9 mouse cellular contexts compared by ENCODE assay signal in the genomic region with DNA sequence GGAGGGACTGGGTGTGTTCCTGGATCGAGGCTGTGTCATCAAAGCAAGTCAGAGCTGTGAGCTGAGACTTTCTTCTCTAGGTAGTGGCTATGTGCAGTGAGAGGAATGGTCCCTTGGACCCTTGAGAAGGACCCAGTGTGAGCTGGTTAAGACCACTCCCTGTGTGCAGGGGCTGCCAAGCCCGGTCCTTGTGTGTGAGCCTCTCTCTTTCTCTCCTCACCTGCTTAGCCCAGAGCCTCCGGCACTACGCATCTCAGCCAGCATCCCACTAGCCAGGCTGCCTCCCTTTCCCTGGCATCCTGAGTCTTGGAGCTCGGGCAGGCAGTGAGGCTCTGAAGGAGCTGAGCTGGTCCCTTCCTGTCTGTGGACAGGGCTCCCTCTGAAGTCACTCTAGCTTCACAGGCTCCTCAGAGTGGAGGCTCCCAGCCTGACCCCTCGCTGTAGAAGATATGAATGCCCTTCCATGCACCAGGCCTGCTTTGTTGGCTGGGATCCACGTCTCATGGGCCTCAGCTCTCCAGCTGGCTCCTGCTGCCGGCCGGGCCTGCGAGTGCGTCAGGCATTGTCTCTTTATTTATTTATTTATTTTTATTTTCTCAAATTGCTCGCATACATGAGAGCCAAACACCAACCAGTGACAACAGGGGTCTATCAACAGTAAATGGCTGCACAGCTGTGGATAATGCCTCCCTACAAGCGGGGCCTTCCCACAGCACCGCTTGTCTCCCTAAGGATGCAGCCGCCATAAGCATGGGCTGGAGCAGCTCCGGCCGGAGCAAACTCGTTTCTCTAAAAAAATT. TPM values are rescaled to one million over a fixed set of nuclear protein-coding genes. Genes with fewer than 3 reads are reported as not detected.
DNase-seq lines count a peak whose midpoint lies in the region; ATAC-seq and TF ChIP-seq lines count a peak whose summit lies in the region.
"Had no signal": no experiment of that assay in that cellular context is flagged by ENCODE, and none has a peak within 500 bp of the region (broad histone marks: within the 10 kb centered on the region; RNA-seq: fewer than 3 reads in every experiment).

No protein-coding gene starts in this region.

- H3K27ac ChIP-seq in forebrain, embryonic 10.5 days: peak overlapping the region; percentile 32; the same call in 1 of the 2 replicates
- H3K27ac ChIP-seq in forebrain, embryonic 11.5 days (ENCODE audit: low read depth, low read length): no peak overlapping the region
- H3K27ac ChIP-seq in heart, embryonic 12.5 days (ENCODE audit: poor library complexity, severe bottlenecking): no peak overlapping the region
- no peak overlapping the region for H3K27ac ChIP-seq in kidney, postnatal 0 days
- peak overlapping the region; percentile 39; the same call in 1 of the 2 replicates for H3K27ac ChIP-seq in stomach, embryonic 14.5 days (ENCODE audit: low read length)

- H3K4me1 ChIP-seq in forebrain, embryonic 10.5 days: no peaks in the 10 kb centered on the region
- H3K4me1 ChIP-seq in forebrain, embryonic 11.5 days (replicated peaks; ENCODE audit: control insufficient read depth, insufficient read depth, low read length): no peaks in the 10 kb centered on the region
- H3K4me1 ChIP-seq in heart, embryonic 12.5 days (replicated peaks): 0 out of 2 replicates have a peak, but pooled peaks cover 4% of the 10 kb centered on the region
- no peaks in the 10 kb centered on the region for H3K4me1 ChIP-seq in kidney, postnatal 0 days (replicated peaks; ENCODE audit: insufficient read depth, low read length)
- no peaks in the 10 kb centered on the region for H3K4me1 ChIP-seq in stomach, embryonic 14.5 days (ENCODE audit: control insufficient read depth, insufficient read depth, low read length)

- H3K9me3 ChIP-seq in forebrain, embryonic 10.5 days: no peaks in the 10 kb centered on the region
- H3K9me3 ChIP-seq in forebrain, embryonic 11.5 days (ENCODE audit: control insufficient read depth, low read length): no peaks in the 10 kb centered on the region
- H3K9me3 ChIP-seq in heart, embryonic 12.5 days (replicated peaks): no peaks in the 10 kb centered on the region
- H3K9me3 ChIP-seq in kidney, postnatal 0 days (replicated peaks; ENCODE audit: low read length): no peaks in the 10 kb centered on the region
- H3K9me3 ChIP-seq in stomach, embryonic 14.5 days (ENCODE audit: control insufficient read depth, low read depth, low read length): no peaks in the 10 kb centered on the region

- no peak for ATAC-seq in forebrain, embryonic 11.5 days (replicated peaks; ENCODE audit: low FRiP score)
- ATAC-seq in heart, embryonic 12.5 days (ENCODE audit: insufficient number of reproducible peaks, low FRiP score): peak; percentile 61; the same call in 1 of the 2 replicates
- peak; percentile 60 for ATAC-seq in kidney, postnatal 0 days (replicated peaks; ENCODE audit: low FRiP score, low read depth)
- peak; percentile 68 for ATAC-seq in stomach, embryonic 14.5 days (ENCODE audit: insufficient number of reproducible peaks, insufficient read depth, low FRiP score, low read depth)

- peaks cover 20% of the 10 kb centered on the region for H3K36me3 ChIP-seq in forebrain, embryonic 10.5 days (replicated peaks)
- H3K36me3 ChIP-seq in forebrain, embryonic 11.5 days (ENCODE audit: control insufficient read depth, insufficient read depth, low read length): no peaks in the 10 kb centered on the region; the same call in 1 of the 2 replicates
- H3K36me3 ChIP-seq in heart, embryonic 12.5 days: peaks cover 33% of the 10 kb centered on the region
- 0 out of 2 replicates have a peak, but pooled peaks cover 5% of the 10 kb centered on the region for H3K36me3 ChIP-seq in kidney, postnatal 0 days (ENCODE audit: insufficient read depth, low read length)
- peaks cover 7% of the 10 kb centered on the region; the same call in 1 of the 2 replicates for H3K36me3 ChIP-seq in stomach, embryonic 14.5 days (ENCODE audit: control insufficient read depth, insufficient read depth, low read length)

- no peak for DNase-seq in forebrain, embryonic 10.5 days (ENCODE audit: extremely low spot score, low spot score)
- no peak for DNase-seq in forebrain, embryonic 11.5 days (ENCODE audit: low spot score)
- peak; percentile 83 for DNase-seq in brain, adult 2 months (ENCODE audit: low read depth, low spot score)
- peak; percentile 62 for DNase-seq in kidney, postnatal 0 days (ENCODE audit: low spot score)
- DNase-seq in adrenal gland, adult 8-10 months: no peak
- no peak for DNase-seq in embryo, embryonic 11 days

- no peak overlapping the region for H3K4me3 ChIP-seq in forebrain, embryonic 10.5 days
- no peak overlapping the region for H3K4me3 ChIP-seq in forebrain, embryonic 11.5 days (ENCODE audit: low read depth, low read length)
- no peak overlapping the region for H3K4me3 ChIP-seq in heart, embryonic 12.5 days
- no peak overlapping the region for H3K4me3 ChIP-seq in kidney, postnatal 0 days (replicated peaks; ENCODE audit: low read depth, low read length)
- no peak overlapping the region for H3K4me3 ChIP-seq in stomach, embryonic 14.5 days (ENCODE audit: low read depth, low read length)

- WGBS in forebrain, embryonic 10.5 days: 91% methylated on average over 18 of the region's 18 CpGs
- whole genome bisulfite sequencing in forebrain, embryonic 11.5 days: 85% methylated on average over 18 of the region's 18 CpGs
- WGBS in heart, embryonic 12.5 days: 67% methylated on average over 18 of the region's 18 CpGs
- 71% methylated on average over 18 of the region's 18 CpGs for WGBS in kidney, postnatal 0 days
- 68% methylated on average over 18 of the region's 18 CpGs for WGBS in stomach, embryonic 14.5 days

- 0 out of 2 replicates have a peak, but pooled peaks cover 9% of the 10 kb centered on the region for H3K27me3 ChIP-seq in forebrain, embryonic 10.5 days (ENCODE audit: poor library complexity, severe bottlenecking)
- no peaks in the 10 kb centered on the region for H3K27me3 ChIP-seq in forebrain, embryonic 11.5 days (ENCODE audit: control insufficient read depth, insufficient read depth, low read length)
- H3K27me3 ChIP-seq in heart, embryonic 12.5 days (replicated peaks): no peaks in the 10 kb centered on the region
- H3K27me3 ChIP-seq in kidney, postnatal 0 days (ENCODE audit: insufficient read depth, low read length): no peaks in the 10 kb centered on the region
- H3K27me3 ChIP-seq in stomach, embryonic 14.5 days (ENCODE audit: control insufficient read depth, insufficient read depth, low read length): no peaks in the 10 kb centered on the region

- H3K9ac ChIP-seq in forebrain, embryonic 11.5 days (ENCODE audit: low read length): no peak overlapping the region
- no peak overlapping the region for H3K9ac ChIP-seq in heart, embryonic 12.5 days
- no peak overlapping the region for H3K9ac ChIP-seq in kidney, postnatal 0 days (ENCODE audit: low read depth, low read length)
- H3K9ac ChIP-seq in stomach, embryonic 14.5 days (replicated peaks; ENCODE audit: low read depth, low read length): no peak overlapping the region

- TF ChIP-seq CTCF in kidney, postnatal 0 days (IDR thresholded peaks at IDR 0.05; ENCODE audit: low read depth): no peak

- H3K4me2 ChIP-seq in forebrain, embryonic 11.5 days (ENCODE audit: low read depth, low read length, severe bottlenecking): no peak overlapping the region
- H3K4me2 ChIP-seq in heart, embryonic 12.5 days: no peak overlapping the region
- no peak overlapping the region for H3K4me2 ChIP-seq in kidney, postnatal 0 days (ENCODE audit: low read length)
- no peak overlapping the region for H3K4me2 ChIP-seq in stomach, embryonic 14.5 days (replicated peaks; ENCODE audit: low read depth, low read length)

RNA-seq across cellular contexts. Expression of gene Acsf3, which starts 18.3 kb away (rescaled TPM):
- polyA plus RNA-seq in forebrain, embryonic 10.5 days (2016; fragmentation: Nextera tagmentation; extraction: Ambion mirVana): 19.0 and 19.1 TPM in 2 replicates
- 15.6 and 16.3 TPM in 2 replicates for polyA plus RNA-seq in forebrain, embryonic 11.5 days (2014; fragmentation: Nextera tagmentation; extraction: Ambion mirVana)
- polyA plus RNA-seq in heart, embryonic 12.5 days (2016; fragmentation: Nextera tagmentation; extraction: Ambion mirVana): 14.4 and 17.3 TPM in 2 replicates
- 21.4 and 23.4 TPM in 2 replicates for polyA plus RNA-seq in kidney, postnatal 0 days (2015; fragmentation: Nextera tagmentation; extraction: Ambion mirVana)
- polyA plus RNA-seq in stomach, embryonic 14.5 days (2014; fragmentation: Nextera tagmentation; extraction: Ambion mirVana): 15.9 and 20.8 TPM in 2 replicates
- total RNA-seq in adrenal gland, adult 8-10 months (2022): 10 to 100 TPM; 38.4 to 44.5 (median 41.2) TPM

RNA-seq across cellular contexts. Expression of gene Cdh15, which starts 54.2 kb away (rescaled TPM):
- polyA plus RNA-seq in forebrain, embryonic 10.5 days (2016; fragmentation: Nextera tagmentation; extraction: Ambion mirVana): 0.71 and 0.72 TPM in 2 replicates
- 0.56 and 0.92 TPM in 2 replicates for polyA plus RNA-seq in forebrain, embryonic 11.5 days (2014; fragmentation: Nextera tagmentation; extraction: Ambion mirVana)
- 0.33 and 0.36 TPM in 2 replicates for polyA plus RNA-seq in heart, embryonic 12.5 days (2016; fragmentation: Nextera tagmentation; extraction: Ambion mirVana)
- 0.37 and 0.69 TPM in 2 replicates for polyA plus RNA-seq in kidney, postnatal 0 days (2015; fragmentation: Nextera tagmentation; extraction: Ambion mirVana)
- polyA plus RNA-seq in stomach, embryonic 14.5 days (2014; fragmentation: Nextera tagmentation; extraction: Ambion mirVana): 0.26 and 0.52 TPM in 2 replicates
- total RNA-seq in adrenal gland, adult 8-10 months (2022): 1 to 10 TPM in 3 of 4 experiments, under 1 TPM in 1; 0.55 to 1.2 (median 1.2) TPM
- total RNA-seq: neutrophil, adult 5-6 weeks had no signal

Comparison
In these comparisons a context has a peak if more than half of its experiments do, and no peak if none do; other contexts are left out.
1. H3K27ac ChIP-seq: peak in forebrain, embryonic 10.5 days (single experiment) and stomach, embryonic 14.5 days (single experiment); none in forebrain, embryonic 11.5 days (single experiment), heart, embryonic 12.5 days (single experiment) and kidney, postnatal 0 days (single experiment).
2. DNase-seq: peak in brain, adult 2 months (single experiment) and kidney, postnatal 0 days (single experiment); none in forebrain, embryonic 10.5 days (single experiment), forebrain, embryonic 11.5 days (single experiment), adrenal gland, adult 8-10 months (single experiment) and embryo, embryonic 11 days (single experiment).